Mouse (Mus musculus): ENCODE measurements around the gene Ptprf. TPM values are rescaled to one million over a fixed set of nuclear protein-coding genes. Genes with fewer than 3 reads are reported as not detected.

Gene Ptprf
- polyA plus RNA-seq, 1 experiment = 194 TPM

DNA sequence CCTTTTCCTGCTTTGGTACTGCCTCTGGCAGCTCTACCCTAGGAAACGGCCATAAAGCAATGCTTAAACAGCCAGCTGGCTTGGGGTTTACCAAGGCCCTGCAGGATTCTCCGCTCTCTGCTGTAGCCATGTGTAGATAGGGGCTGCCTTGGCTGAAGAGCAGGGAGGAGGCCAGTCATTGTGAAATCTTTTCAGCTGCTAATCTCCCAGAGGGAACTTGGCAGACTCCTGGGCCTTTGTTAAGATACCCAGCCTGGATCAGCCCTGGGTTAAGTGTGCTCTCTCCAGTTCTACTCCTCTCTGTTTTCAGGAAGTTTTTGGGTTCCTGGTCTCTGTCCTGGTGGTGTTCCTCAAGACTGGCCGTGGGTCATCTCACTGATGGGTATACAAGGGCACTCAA lies 43.9 kb downstream of the Ptprf start:
- Histone ChIP-seq H3K4me1 (ENCODE audit: control insufficient read depth, insufficient read depth, low read length) (peaks cover 20% of the 10 kb centered on the region), H3K36me3 (ENCODE audit: control insufficient read depth, insufficient read depth, low read length, poor library complexity, severe bottlenecking) (peaks cover 7% of the 10 kb centered on the region), H3K4me3 (ENCODE audit: low read depth, low read length) (no peak overlapping the region), H3K27me3 (ENCODE audit: control insufficient read depth, insufficient read depth, low read length, poor library complexity, severe bottlenecking) (no peaks in the 10 kb centered on the region), H3K9me3 (replicated peaks; ENCODE audit: control insufficient read depth, insufficient read depth, low read length, poor library complexity, severe bottlenecking) (no peaks in the 10 kb centered on the region), H3K27ac (ENCODE audit: insufficient read depth, low read length) (0 out of 2 replicates have a peak overlapping the region, but pooled peaks have one; percentile 40), H3K9ac (ENCODE audit: low read depth, poor library complexity, severe bottlenecking) (no peak overlapping the region)
- no peak for TF ChIP-seq POLR2A (IDR thresholded peaks at IDR 0.05; ENCODE audit: insufficient read depth, low read length)
- no peak for TF ChIP-seq CTCF (IDR thresholded peaks at IDR 0.05; ENCODE audit: low read depth, low read length)
- TF ChIP-seq EP300 (IDR thresholded peaks at IDR 0.05; ENCODE audit: insufficient read depth, low read depth, low read length) = no peak

DNA sequence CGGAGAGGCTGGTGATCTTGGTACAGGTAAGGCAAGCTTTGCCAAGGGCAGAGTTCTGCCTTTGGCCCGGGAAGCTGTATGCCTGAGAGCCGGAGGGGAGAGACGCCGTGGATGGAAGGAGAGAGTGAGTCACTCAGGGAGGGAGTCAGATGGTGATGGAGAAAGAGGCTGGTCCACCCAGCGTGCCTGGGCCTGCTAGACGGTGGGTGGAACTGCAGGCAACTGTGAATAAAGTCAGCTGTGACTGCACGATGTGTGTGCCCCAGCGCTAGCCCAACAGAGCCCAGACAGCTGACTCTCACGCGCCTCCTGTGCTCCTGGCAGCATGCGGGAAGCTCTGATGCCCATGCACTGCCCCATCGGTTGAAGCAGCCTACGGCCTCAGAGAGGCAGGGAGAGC lies 45.4 kb downstream of the Ptprf start:
- TF ChIP-seq EP300 (IDR thresholded peaks at IDR 0.05; ENCODE audit: insufficient read depth, low read depth, low read length) (no peak), CTCF (IDR thresholded peaks at IDR 0.05; ENCODE audit: low read depth, low read length) (no peak), POLR2A (IDR thresholded peaks at IDR 0.05; ENCODE audit: insufficient read depth, low read length) (no peak)
- H3K36me3 ChIP-seq (ENCODE audit: control insufficient read depth, insufficient read depth, low read length, poor library complexity, severe bottlenecking) = peaks cover 5% of the 10 kb centered on the region

DNA sequence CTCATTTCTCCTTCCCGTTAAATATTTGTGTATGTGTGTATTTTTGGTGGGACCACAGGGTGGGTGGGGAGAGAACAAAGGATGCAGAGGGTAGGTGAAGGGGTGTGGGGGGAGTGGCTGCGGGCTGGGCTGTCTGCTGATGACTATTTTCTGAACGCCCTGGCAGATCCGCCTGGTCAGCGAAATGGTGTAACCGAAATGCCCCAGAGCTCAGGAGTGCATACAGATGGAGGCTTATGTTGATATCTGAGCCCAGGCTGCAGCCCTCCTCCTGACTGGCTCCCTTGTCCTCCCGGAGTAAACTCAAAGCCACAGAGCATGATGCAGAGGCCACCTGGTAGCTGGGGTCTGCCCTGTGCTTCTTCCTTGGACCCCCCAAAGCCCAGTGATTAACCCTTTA lies 47.4 kb downstream of the Ptprf start:
- H3K27ac ChIP-seq (ENCODE audit: insufficient read depth, low read length) = no peak overlapping the region
- H3K9me3 ChIP-seq (replicated peaks; ENCODE audit: control insufficient read depth, insufficient read depth, low read length, poor library complexity, severe bottlenecking) = no peaks in the 10 kb centered on the region
- TF ChIP-seq POLR2A (IDR thresholded peaks at IDR 0.05; ENCODE audit: insufficient read depth, low read length) (no peak), CTCF (IDR thresholded peaks at IDR 0.05; ENCODE audit: low read depth, low read length) (no peak), EP300 (IDR thresholded peaks at IDR 0.05; ENCODE audit: insufficient read depth, low read depth, low read length) (no peak)
- H3K36me3 ChIP-seq (ENCODE audit: control insufficient read depth, insufficient read depth, low read length, poor library complexity, severe bottlenecking) = peaks cover 5% of the 10 kb centered on the region
- no peaks in the 10 kb centered on the region for H3K27me3 ChIP-seq (ENCODE audit: control insufficient read depth, insufficient read depth, low read length, poor library complexity, severe bottlenecking)
- H3K9ac ChIP-seq (ENCODE audit: low read depth, poor library complexity, severe bottlenecking) = no peak overlapping the region
- H3K4me1 ChIP-seq (ENCODE audit: control insufficient read depth, insufficient read depth, low read length) = peaks cover 12% of the 10 kb centered on the region
- H3K4me3 ChIP-seq (ENCODE audit: low read depth, low read length) = no peak overlapping the region

More for the DNA sequence above, 45.4 kb downstream of the Ptprf start:
- Histone ChIP-seq H3K9me3 (replicated peaks; ENCODE audit: control insufficient read depth, insufficient read depth, low read length, poor library complexity, severe bottlenecking) (no peaks in the 10 kb centered on the region), H3K4me1 (ENCODE audit: control insufficient read depth, insufficient read depth, low read length) (peaks cover 20% of the 10 kb centered on the region), H3K27ac (ENCODE audit: insufficient read depth, low read length) (no peak overlapping the region), H3K9ac (ENCODE audit: low read depth, poor library complexity, severe bottlenecking) (no peak overlapping the region), H3K27me3 (ENCODE audit: control insufficient read depth, insufficient read depth, low read length, poor library complexity, severe bottlenecking) (no peaks in the 10 kb centered on the region), H3K4me3 (ENCODE audit: low read depth, low read length) (no peak overlapping the region)

DNA sequence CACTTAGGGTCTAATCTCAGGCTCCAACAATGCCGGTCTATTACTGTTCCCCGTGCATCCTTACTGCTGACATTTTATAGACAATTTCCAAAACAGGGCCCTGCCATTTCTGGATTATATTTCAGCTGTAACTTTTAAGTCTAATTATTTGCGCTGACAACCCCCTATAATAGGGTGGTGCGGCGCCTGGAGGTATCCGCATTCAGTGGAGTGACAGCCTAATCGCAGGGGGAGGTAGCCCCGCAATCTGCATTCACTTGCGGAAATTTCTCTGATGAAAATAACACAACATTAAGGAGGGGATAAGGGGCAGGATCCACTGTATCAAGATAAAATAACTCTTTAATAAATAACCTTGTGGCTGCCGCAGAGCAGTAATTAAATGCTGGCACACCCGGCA lies 47.9 kb downstream of the Ptprf start:
- no peak for TF ChIP-seq EP300 (IDR thresholded peaks at IDR 0.05; ENCODE audit: insufficient read depth, low read depth, low read length)
- TF ChIP-seq CTCF (IDR thresholded peaks at IDR 0.05; ENCODE audit: low read depth, low read length) = no peak
- no peak for TF ChIP-seq POLR2A (IDR thresholded peaks at IDR 0.05; ENCODE audit: insufficient read depth, low read length)
- H3K4me3 ChIP-seq (ENCODE audit: low read depth, low read length) = no peak overlapping the region
- peaks cover 7% of the 10 kb centered on the region for H3K4me1 ChIP-seq (ENCODE audit: control insufficient read depth, insufficient read depth, low read length)

DNA sequence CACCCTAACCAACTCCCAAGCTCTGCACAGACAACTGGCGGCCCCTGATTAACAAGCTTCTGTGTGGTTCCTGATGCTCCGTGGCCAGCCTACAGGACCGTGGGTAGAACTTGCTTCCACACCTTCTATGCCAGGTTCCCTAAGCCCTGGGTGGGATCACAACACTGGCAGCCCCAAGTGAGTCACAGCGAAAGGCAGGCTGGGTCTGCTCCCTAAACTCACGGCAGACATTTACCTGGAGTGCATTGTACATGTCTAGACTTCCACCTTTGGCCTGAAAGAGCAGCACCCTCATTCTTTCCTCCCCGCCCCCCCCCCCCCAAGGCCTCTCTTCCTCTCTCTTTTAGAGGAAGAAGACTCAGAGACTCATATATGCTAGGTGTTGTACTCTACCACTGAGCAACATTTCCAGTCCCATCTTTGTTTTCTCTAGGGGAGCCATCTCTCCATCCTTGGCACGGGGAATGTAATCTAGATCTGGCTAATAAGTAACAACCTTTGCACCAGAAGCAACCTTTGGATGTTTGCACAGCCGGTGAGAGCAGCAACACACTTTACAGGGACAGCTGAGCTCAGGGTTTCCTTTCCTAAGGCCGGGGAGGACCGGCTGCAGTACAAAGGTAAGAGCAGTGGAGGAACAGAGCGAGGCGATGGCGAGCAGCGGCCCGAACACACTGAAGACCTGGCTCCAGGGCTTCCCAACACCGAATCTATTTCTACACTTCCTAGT lies 51.1 kb downstream of the Ptprf start:
- H3K27ac ChIP-seq (ENCODE audit: insufficient read depth, low read length) = no peak overlapping the region
- H3K9ac ChIP-seq (ENCODE audit: low read depth, poor library complexity, severe bottlenecking) = no peak overlapping the region
- H3K27me3 ChIP-seq (ENCODE audit: control insufficient read depth, insufficient read depth, low read length, poor library complexity, severe bottlenecking) = no peaks in the 10 kb centered on the region
- TF ChIP-seq POLR2A (IDR thresholded peaks at IDR 0.05; ENCODE audit: insufficient read depth, low read length) = no peak
- TF ChIP-seq CTCF (IDR thresholded peaks at IDR 0.05; ENCODE audit: low read depth, low read length) = no peak
- TF ChIP-seq EP300 (IDR thresholded peaks at IDR 0.05; ENCODE audit: insufficient read depth, low read depth, low read length) = no peak
- H3K4me3 ChIP-seq (ENCODE audit: low read depth, low read length) = no peak overlapping the region
- no peaks in the 10 kb centered on the region for H3K9me3 ChIP-seq (replicated peaks; ENCODE audit: control insufficient read depth, insufficient read depth, low read length, poor library complexity, severe bottlenecking)
- peaks cover 3% of the 10 kb centered on the region for H3K4me1 ChIP-seq (ENCODE audit: control insufficient read depth, insufficient read depth, low read length)
- H3K36me3 ChIP-seq (ENCODE audit: control insufficient read depth, insufficient read depth, low read length, poor library complexity, severe bottlenecking) = peaks cover 24% of the 10 kb centered on the region

More for the DNA sequence above, 47.9 kb downstream of the Ptprf start:
- H3K36me3 ChIP-seq (ENCODE audit: control insufficient read depth, insufficient read depth, low read length, poor library complexity, severe bottlenecking) = peaks cover 5% of the 10 kb centered on the region
- no peaks in the 10 kb centered on the region for H3K9me3 ChIP-seq (replicated peaks; ENCODE audit: control insufficient read depth, insufficient read depth, low read length, poor library complexity, severe bottlenecking)
- H3K27me3 ChIP-seq (ENCODE audit: control insufficient read depth, insufficient read depth, low read length, poor library complexity, severe bottlenecking) = no peaks in the 10 kb centered on the region
- H3K27ac ChIP-seq (ENCODE audit: insufficient read depth, low read length) = no peak overlapping the region
- no peak overlapping the region for H3K9ac ChIP-seq (ENCODE audit: low read depth, poor library complexity, severe bottlenecking)

DNA sequence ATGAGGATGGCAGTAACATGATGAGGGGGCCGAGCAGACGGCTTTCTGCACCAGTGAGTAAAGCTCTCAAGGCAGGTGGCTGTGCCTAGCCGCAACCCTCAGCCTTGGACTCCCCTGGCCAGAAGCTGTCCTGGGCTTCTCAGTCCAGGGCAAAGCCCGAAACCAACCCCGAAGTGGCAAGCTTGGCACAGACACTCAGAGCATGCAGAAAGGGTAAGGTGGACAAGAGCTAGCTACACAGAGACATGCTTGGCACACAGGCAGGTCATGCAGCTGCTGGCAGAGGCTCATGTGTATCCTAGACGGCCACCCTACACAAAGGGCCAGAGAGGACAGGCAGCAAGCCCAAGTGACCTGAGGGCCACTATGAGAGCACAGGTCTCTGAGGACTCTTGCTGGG lies 52.5 kb downstream of the Ptprf start:
- Histone ChIP-seq H3K9ac (ENCODE audit: low read depth, poor library complexity, severe bottlenecking) (no peak overlapping the region), H3K9me3 (replicated peaks; ENCODE audit: control insufficient read depth, insufficient read depth, low read length, poor library complexity, severe bottlenecking) (no peaks in the 10 kb centered on the region), H3K4me3 (ENCODE audit: low read depth, low read length) (no peak overlapping the region), H3K27ac (ENCODE audit: insufficient read depth, low read length) (no peak overlapping the region), H3K4me1 (ENCODE audit: control insufficient read depth, insufficient read depth, low read length) (peaks cover 9% of the 10 kb centered on the region), H3K36me3 (ENCODE audit: control insufficient read depth, insufficient read depth, low read length, poor library complexity, severe bottlenecking) (peaks cover 24% of the 10 kb centered on the region), H3K27me3 (ENCODE audit: control insufficient read depth, insufficient read depth, low read length, poor library complexity, severe bottlenecking) (no peaks in the 10 kb centered on the region)
- no peak for TF ChIP-seq POLR2A (IDR thresholded peaks at IDR 0.05; ENCODE audit: insufficient read depth, low read length)

Data from ES-Bruce4 (cell line).